In the genomic region with DNA sequence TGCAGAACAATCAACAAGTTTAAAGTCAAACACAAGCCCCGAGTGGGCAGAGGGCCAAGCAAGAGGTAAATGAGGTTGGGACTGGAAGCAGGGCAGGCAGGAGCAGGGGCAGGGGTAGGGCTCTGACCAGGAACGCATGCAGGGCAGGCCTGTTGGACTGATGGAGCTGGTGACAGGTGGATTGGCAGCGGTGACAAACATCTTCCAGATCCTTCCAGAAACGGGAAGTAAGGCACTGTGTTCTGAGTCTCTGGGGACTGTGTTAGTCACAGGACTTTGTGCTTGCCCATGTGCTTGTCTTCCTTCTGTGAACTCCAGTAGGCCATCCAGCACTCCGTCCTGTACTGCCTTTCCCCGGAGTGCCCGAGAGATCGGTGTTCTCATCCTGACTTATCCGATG, we compare ENCODE assay signal across 12 mouse cellular contexts. TPM values are rescaled to one million over a fixed set of nuclear protein-coding genes. Genes with fewer than 3 reads are reported as not detected.
DNase-seq lines count a peak whose midpoint lies in the region; ATAC-seq and TF ChIP-seq lines count a peak whose summit lies in the region.
"Had no signal": no experiment of that assay in that cellular context is flagged by ENCODE, and none has a peak within 500 bp of the region (broad histone marks: within the 10 kb centered on the region; RNA-seq: fewer than 3 reads in every experiment).

No protein-coding gene starts in this region.

- H3K4me1 ChIP-seq in liver, postnatal 0 days (ENCODE audit: insufficient read depth), result 0 out of 2 replicates have a peak, but pooled peaks cover 4% of the 10 kb centered on the region
- peaks cover 7% of the 10 kb centered on the region for H3K4me1 ChIP-seq in heart, embryonic 16.5 days (ENCODE audit: control insufficient read depth, insufficient read depth, low read length)
- H3K4me1 ChIP-seq in embryonic facial prominence, embryonic 10.5 days, result peaks cover 14% of the 10 kb centered on the region; the same call in 1 of the 2 replicates
- no peaks in the 10 kb centered on the region for H3K4me1 ChIP-seq in forebrain, embryonic 14.5 days (ENCODE audit: control insufficient read depth, insufficient read depth, low read length)
- H3K4me1 ChIP-seq: limb, embryonic 12.5 days had no signal

- H3K9ac ChIP-seq in liver, postnatal 0 days (replicated peaks), result no peak overlapping the region
- no peak overlapping the region for H3K9ac ChIP-seq in heart, embryonic 16.5 days (ENCODE audit: low read length)
- H3K9ac ChIP-seq in forebrain, embryonic 14.5 days (ENCODE audit: low read length), result no peak overlapping the region
- H3K9ac ChIP-seq: limb, embryonic 12.5 days had no signal

- ATAC-seq in liver, postnatal 0 days, result peak; percentile 27; the same call in 1 of the 2 replicates
- ATAC-seq in heart, embryonic 16.5 days (replicated peaks; ENCODE audit: extremely low read depth, insufficient read depth, low FRiP score), result peak; percentile 77
- no peak for ATAC-seq in forebrain, embryonic 14.5 days

- no peak for TF ChIP-seq EP300 in liver, postnatal 0 days (IDR thresholded peaks at IDR 0.05; ENCODE audit: low read depth)

- no peaks in the 10 kb centered on the region for H3K9me3 ChIP-seq in liver, postnatal 0 days (ENCODE audit: low read length)
- no peaks in the 10 kb centered on the region for H3K9me3 ChIP-seq in heart, embryonic 16.5 days (replicated peaks; ENCODE audit: control insufficient read depth, low read length)
- H3K9me3 ChIP-seq in embryonic facial prominence, embryonic 10.5 days, result no peaks in the 10 kb centered on the region
- no peaks in the 10 kb centered on the region for H3K9me3 ChIP-seq in forebrain, embryonic 14.5 days (replicated peaks; ENCODE audit: control insufficient read depth, low read length)
- H3K9me3 ChIP-seq: forebrain, embryonic 10.5 days; limb, embryonic 12.5 days had no signal

- no peak overlapping the region for H3K4me3 ChIP-seq in liver, postnatal 0 days (ENCODE audit: low read depth, low read length)
- H3K4me3 ChIP-seq in heart, embryonic 16.5 days (ENCODE audit: low read length), result no peak overlapping the region
- H3K4me3 ChIP-seq in embryonic facial prominence, embryonic 10.5 days, result no peak overlapping the region
- H3K4me3 ChIP-seq in forebrain, embryonic 14.5 days (ENCODE audit: low read depth, low read length), result no peak overlapping the region
- H3K4me3 ChIP-seq: forebrain, embryonic 10.5 days; limb, embryonic 12.5 days had no signal

- H3K4me2 ChIP-seq in liver, postnatal 0 days (ENCODE audit: low read depth, low read length), result no peak overlapping the region
- no peak overlapping the region for H3K4me2 ChIP-seq in heart, embryonic 16.5 days (ENCODE audit: low read depth, low read length)
- no peak overlapping the region for H3K4me2 ChIP-seq in forebrain, embryonic 14.5 days (ENCODE audit: low read length)
- H3K4me2 ChIP-seq: limb, embryonic 12.5 days had no signal

- 57% methylated on average over 9 of the region's 9 CpGs for WGBS in liver, postnatal 0 days (ENCODE audit: insufficient replicate concordance)
- WGBS in heart, embryonic 16.5 days, result 32% methylated on average over 9 of the region's 9 CpGs
- 78% methylated on average over 9 of the region's 9 CpGs for WGBS in embryonic facial prominence, embryonic 10.5 days
- WGBS in forebrain, embryonic 14.5 days, result 82% methylated on average over 9 of the region's 9 CpGs

- TF ChIP-seq CTCF in liver, postnatal 0 days (IDR thresholded peaks at IDR 0.05; ENCODE audit: low read depth), result no peak

- no peaks in the 10 kb centered on the region for H3K27me3 ChIP-seq in liver, postnatal 0 days (ENCODE audit: insufficient read depth, low read length)
- H3K27me3 ChIP-seq in heart, embryonic 16.5 days (ENCODE audit: control insufficient read depth, insufficient read depth, low read length), result no peaks in the 10 kb centered on the region
- H3K27me3 ChIP-seq in embryonic facial prominence, embryonic 10.5 days (replicated peaks; ENCODE audit: low read depth, poor library complexity, severe bottlenecking), result peaks cover 4% of the 10 kb centered on the region; the same call in 1 of the 2 replicates
- no peaks in the 10 kb centered on the region for H3K27me3 ChIP-seq in forebrain, embryonic 14.5 days (replicated peaks; ENCODE audit: control insufficient read depth, insufficient read depth, low read length)
- H3K27me3 ChIP-seq: limb, embryonic 12.5 days had no signal

- no peaks in the 10 kb centered on the region for H3K36me3 ChIP-seq in liver, postnatal 0 days (replicated peaks; ENCODE audit: insufficient read depth, low read length)
- H3K36me3 ChIP-seq in heart, embryonic 16.5 days (ENCODE audit: control insufficient read depth, insufficient read depth), result no peaks in the 10 kb centered on the region
- H3K36me3 ChIP-seq in embryonic facial prominence, embryonic 10.5 days (replicated peaks), result no peaks in the 10 kb centered on the region
- no peaks in the 10 kb centered on the region for H3K36me3 ChIP-seq in forebrain, embryonic 14.5 days (ENCODE audit: control insufficient read depth, insufficient read depth, low read length)

- no peak for DNase-seq in liver, postnatal 0 days
- no peak for DNase-seq in liver
- peak; percentile 22 for DNase-seq in brain, adult 2 months (ENCODE audit: low read depth, low spot score)
- no peak for DNase-seq in embryonic facial prominence, embryonic 10.5 days (ENCODE audit: low spot score)
- no peak for DNase-seq in forebrain, embryonic 14.5 days (ENCODE audit: low spot score)
- DNase-seq in yolk sac, embryonic 10.5 days (ENCODE audit: low spot score), result no peak
- DNase-seq: gastrocnemius, postnatal 10 days; lung, postnatal 14 days; thymus, adult 18-20 months had no signal

- H3K27ac ChIP-seq in liver, postnatal 0 days (ENCODE audit: low read depth), result no peak overlapping the region
- H3K27ac ChIP-seq in heart, embryonic 16.5 days (ENCODE audit: low read length), result peak overlapping the region; percentile 28
- no peak overlapping the region for H3K27ac ChIP-seq in embryonic facial prominence, embryonic 10.5 days (replicated peaks)
- no peak overlapping the region for H3K27ac ChIP-seq in forebrain, embryonic 14.5 days (ENCODE audit: low read depth, low read length)
- H3K27ac ChIP-seq: forebrain, embryonic 10.5 days; limb, embryonic 12.5 days had no signal

RNA-seq across cellular contexts. Expression of gene Aup1, which starts 9.6 kb away (rescaled TPM):
- polyA plus RNA-seq in liver, postnatal 0 days (2015; fragmentation: Nextera tagmentation; extraction: Ambion mirVana), result 175 and 180 TPM in 2 replicates
- polyA plus RNA-seq in heart, embryonic 16.5 days (2015; fragmentation: Nextera tagmentation; extraction: Ambion mirVana), result 140 and 148 TPM in 2 replicates
- polyA plus RNA-seq in embryonic facial prominence, embryonic 10.5 days (2016; fragmentation: Nextera tagmentation; extraction: Ambion mirVana), result 148 and 172 TPM in 2 replicates
- 101 and 107 TPM in 2 replicates for polyA plus RNA-seq in forebrain, embryonic 14.5 days (2014; fragmentation: Nextera tagmentation; extraction: Ambion mirVana)

RNA-seq across cellular contexts. Expression of gene Htra2, which starts 10.3 kb away (rescaled TPM):
- polyA plus RNA-seq in liver, postnatal 0 days (2015; fragmentation: Nextera tagmentation; extraction: Ambion mirVana), result 33.8 and 34.7 TPM in 2 replicates
- 81.8 and 94.5 TPM in 2 replicates for polyA plus RNA-seq in heart, embryonic 16.5 days (2015; fragmentation: Nextera tagmentation; extraction: Ambion mirVana)
- 83.5 and 90.0 TPM in 2 replicates for polyA plus RNA-seq in embryonic facial prominence, embryonic 10.5 days (2016; fragmentation: Nextera tagmentation; extraction: Ambion mirVana)
- 32.6 and 32.9 TPM in 2 replicates for polyA plus RNA-seq in forebrain, embryonic 14.5 days (2014; fragmentation: Nextera tagmentation; extraction: Ambion mirVana)

RNA-seq across cellular contexts. Expression of gene Loxl3, which starts 10.8 kb away (rescaled TPM):
- 1.2 and 1.7 TPM in 2 replicates for polyA plus RNA-seq in liver, postnatal 0 days (2015; fragmentation: Nextera tagmentation; extraction: Ambion mirVana)
- polyA plus RNA-seq in heart, embryonic 16.5 days (2015; fragmentation: Nextera tagmentation; extraction: Ambion mirVana), result 8.0 and 8.3 TPM in 2 replicates
- 11.4 and 11.6 TPM in 2 replicates for polyA plus RNA-seq in embryonic facial prominence, embryonic 10.5 days (2016; fragmentation: Nextera tagmentation; extraction: Ambion mirVana)
- 3.8 and 4.9 TPM in 2 replicates for polyA plus RNA-seq in forebrain, embryonic 14.5 days (2014; fragmentation: Nextera tagmentation; extraction: Ambion mirVana)

RNA-seq across cellular contexts. Expression of gene Dok1, which starts 11.5 kb away (rescaled TPM):
- polyA plus RNA-seq in liver, postnatal 0 days (2015; fragmentation: Nextera tagmentation; extraction: Ambion mirVana), result 11.3 and 11.8 TPM in 2 replicates
- 8.5 and 9.5 TPM in 2 replicates for polyA plus RNA-seq in heart, embryonic 16.5 days (2015; fragmentation: Nextera tagmentation; extraction: Ambion mirVana)
- 11.1 and 12.2 TPM in 2 replicates for polyA plus RNA-seq in embryonic facial prominence, embryonic 10.5 days (2016; fragmentation: Nextera tagmentation; extraction: Ambion mirVana)
- 2.6 and 3.4 TPM in 2 replicates for polyA plus RNA-seq in forebrain, embryonic 14.5 days (2014; fragmentation: Nextera tagmentation; extraction: Ambion mirVana)

RNA-seq across cellular contexts. Expression of gene Dqx1, which starts 12.9 kb away (rescaled TPM):
- polyA plus RNA-seq in liver, postnatal 0 days (2015; fragmentation: Nextera tagmentation; extraction: Ambion mirVana), result 7.5 and 8.2 TPM in 2 replicates
- 0.57 and 0.75 TPM in 2 replicates for polyA plus RNA-seq in heart, embryonic 16.5 days (2015; fragmentation: Nextera tagmentation; extraction: Ambion mirVana)
- polyA plus RNA-seq in embryonic facial prominence, embryonic 10.5 days (2016; fragmentation: Nextera tagmentation; extraction: Ambion mirVana), result 1.8 and 2.8 TPM in 2 replicates
- polyA plus RNA-seq in forebrain, embryonic 14.5 days (2014; fragmentation: Nextera tagmentation; extraction: Ambion mirVana), result 0.33 and 0.62 TPM in 2 replicates
